Mouse (Mus musculus): ENCODE measurements around the gene Tgfbr1.

Tgfbr1 gene

GRCm38 (mm10) chr4:47352803-47353388 is at the start of gene Tgfbr1:
TSS of gene Tgfbr1 (plus strand) at chr4:47353222.
- DNase-seq (ENCODE audit: low spot score) = peak; percentile 96

DNA sequence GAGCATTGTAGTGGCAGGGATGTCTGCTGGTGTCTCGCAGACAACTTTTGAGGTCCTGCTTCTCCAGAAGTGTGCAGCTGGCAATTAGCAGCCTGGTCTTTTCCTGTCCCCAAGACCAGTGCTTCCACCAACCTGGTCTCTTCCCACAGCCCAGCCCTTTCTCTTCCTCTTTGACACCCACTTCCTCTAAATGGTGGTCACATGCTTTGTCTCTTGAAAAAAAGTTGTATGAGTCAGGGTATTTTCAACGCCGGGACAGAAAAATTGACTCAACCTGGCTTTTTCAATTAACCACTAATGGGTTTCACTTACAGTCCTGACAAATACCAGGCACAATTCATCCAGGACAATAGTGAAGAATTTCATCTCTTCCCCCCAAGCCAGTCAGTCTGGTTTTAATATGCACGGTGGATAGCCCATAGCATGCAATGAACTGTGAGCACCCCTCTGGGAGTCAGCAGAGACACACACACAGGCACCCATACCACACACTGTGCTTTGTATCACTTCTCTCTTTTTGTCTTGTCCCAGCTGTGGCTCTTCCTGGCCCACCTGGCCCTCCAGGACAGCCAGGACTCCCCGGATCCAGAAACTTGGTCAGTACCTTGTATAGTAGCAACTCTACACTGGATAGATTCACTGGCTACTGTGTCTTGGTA is 49.6 kb upstream of the Tgfbr1 start:
- no peak for DNase-seq (ENCODE audit: low spot score)

DNA sequence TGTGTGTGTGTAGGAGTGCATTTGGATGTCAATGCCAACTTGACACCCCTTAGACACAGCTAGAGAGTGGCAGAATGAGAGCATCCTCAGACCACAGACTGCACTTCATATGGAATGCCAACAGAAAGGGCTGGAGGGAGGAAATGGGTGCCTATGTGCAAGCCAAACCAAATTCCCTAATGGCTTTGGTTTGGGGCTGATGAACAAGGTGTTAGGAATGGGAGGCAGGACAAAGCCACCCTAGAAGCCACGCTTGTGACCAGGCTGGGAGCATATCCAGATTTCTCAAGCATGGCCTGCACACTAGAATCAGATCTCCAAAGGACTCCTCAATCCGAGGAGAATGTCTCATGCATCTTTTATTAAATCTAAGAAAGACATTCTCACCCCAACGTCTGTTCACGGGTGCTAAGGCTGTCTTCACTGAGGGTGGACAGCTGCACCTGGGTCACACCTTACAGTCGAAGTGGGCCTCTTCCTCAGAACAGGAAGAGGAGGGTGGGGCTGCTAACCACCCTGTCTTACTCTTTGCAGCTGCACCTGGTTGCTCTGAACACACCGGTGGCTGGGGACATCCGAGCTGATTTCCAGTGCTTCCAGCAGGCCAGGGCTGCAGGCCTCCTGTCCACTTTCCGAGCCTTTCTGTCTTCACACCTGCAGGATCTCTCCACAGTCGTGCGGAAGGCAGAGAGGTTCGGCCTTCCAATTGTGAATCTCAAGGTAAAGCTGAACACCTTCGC is 43.0 kb upstream of the Tgfbr1 start:
- no peak for DNase-seq (ENCODE audit: low spot score)

DNA sequence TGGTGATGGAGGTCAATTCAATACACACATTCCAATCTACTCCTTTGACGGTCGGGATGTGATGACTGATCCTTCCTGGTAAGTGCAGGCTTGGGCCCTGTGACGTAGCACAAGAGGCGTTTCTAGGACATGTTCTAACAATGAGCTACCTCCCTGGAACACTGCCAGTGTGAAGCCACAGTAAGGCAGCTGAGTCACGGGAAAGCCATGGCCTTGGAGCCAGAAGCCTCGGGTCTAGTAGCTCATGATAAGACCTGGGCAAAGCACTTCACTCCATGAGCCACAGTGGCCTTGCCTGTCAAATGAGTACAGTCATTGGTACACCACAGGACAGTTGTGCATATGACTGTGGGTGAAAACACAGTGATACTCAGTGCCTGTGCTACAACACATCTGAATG is 42.2 kb upstream of the Tgfbr1 start:
- DNase-seq (ENCODE audit: low spot score) = no peak

GRCm38 (mm10) chr4:47311467-47311866 is 41.6 kb upstream of the Tgfbr1 start:
- no peak for DNase-seq (ENCODE audit: low spot score)

- DNase-seq (ENCODE audit: low spot score) = no peak
Measured at GRCm38 (mm10) chr4:47311929-47312328, 41.1 kb upstream of the Tgfbr1 start.

DNA sequence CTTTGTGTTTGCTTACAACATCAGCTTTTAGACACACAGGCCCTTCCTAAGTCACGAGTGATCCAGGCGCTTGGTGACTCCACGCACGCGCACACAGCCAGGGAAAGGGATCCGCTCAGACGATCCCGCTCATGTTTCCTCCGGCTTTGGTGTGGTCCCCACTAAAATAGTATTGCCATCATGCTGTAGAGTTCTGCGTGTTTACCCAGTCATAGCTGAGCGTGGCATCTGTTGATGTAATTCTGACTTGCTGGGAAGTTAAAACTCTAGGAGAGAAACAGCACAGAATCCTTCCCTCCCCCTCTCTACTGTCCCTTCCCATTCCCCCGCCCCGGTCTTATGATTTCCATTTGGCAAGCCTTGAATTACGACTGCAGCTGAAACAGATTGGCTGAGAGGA is 40.3 kb upstream of the Tgfbr1 start:
- DNase-seq (ENCODE audit: low spot score) = no peak

- no peak for DNase-seq (ENCODE audit: low spot score)
Measured at GRCm38 (mm10) chr4:47313710-47314410, 39.2 kb upstream of the Tgfbr1 start.

DNA sequence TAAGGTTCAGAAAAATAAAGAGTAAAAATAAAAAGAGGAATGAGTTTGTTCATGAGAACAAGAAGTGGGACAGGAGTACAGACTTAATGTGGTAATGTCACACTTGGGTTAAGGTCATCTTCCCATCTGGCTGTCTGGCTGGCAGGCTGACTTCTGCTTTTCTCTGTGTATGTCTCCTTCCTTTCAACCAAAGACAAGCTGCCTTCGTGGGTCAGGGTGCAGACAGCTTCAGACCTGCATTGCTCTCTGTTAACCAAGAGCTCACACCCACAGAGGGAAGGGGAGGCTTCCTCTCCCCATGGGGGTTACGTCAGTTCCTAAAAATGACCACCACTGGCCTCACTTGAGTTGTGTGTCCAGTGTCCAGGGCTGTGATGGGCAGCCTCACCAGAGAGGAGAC is 37.6 kb upstream of the Tgfbr1 start:
- DNase-seq (ENCODE audit: low spot score) = no peak

DNA sequence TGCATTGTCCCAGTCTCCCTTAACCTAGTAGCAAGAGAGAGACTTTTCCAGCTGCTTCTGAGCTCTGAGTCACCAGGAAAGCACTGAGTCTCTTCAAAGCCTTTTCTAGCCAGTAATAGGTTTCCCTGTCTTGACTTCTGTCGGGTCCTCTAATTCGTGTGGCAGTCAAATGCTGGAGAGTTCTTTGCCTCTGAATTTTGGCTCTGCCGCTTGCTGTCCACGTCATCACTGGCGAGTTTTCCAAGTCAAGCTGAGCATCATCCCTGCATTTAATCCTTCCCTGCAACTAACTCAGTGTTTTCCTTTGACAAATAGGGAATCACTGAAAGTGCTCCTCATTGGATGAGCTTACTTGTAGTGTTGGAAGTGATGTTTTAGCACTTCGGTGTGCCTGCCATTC is 36.6 kb upstream of the Tgfbr1 start:
- no peak for DNase-seq (ENCODE audit: low spot score)

DNA sequence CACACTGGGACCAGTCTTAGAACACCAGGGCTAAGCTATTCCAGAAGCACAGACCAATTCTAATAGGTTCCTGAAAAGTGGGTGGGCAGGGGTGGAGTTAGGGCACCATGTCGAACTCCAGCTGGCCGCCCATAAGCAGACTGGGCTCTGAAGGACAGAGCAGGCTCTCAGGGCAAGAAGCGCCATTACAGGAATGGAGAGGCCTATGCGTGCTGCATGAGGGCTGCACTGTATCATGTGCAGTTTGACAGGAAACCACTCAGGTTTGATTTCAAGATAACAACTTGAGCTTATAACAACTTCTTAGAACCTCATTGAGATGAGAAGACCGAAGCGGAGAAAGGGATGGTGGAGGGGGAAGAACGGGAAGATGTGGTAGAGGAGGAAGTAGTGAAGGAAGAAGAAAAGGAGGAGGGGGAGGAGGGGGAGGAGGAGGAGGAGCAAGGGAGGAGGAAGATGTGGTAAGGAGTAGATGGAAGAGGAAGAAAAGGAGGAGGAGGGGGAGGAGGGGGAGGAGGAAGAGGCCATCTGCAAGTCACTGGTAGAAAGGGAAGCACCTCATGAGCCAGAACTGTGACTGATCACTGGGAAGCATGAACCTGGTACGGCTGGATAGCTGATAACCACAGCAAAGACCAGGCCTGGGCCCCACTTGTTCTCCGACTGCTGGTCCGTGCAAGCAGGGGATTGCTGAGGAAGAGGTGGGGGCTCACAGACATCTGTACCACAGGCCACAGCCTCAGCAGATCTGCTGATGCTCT is 33.3 kb upstream of the Tgfbr1 start:
- no peak for DNase-seq (ENCODE audit: low spot score)

GRCm38 (mm10) chr4:47322315-47322714 is 30.7 kb upstream of the Tgfbr1 start:
- DNase-seq (ENCODE audit: low spot score) = no peak

- DNase-seq (ENCODE audit: low spot score) = no peak
Measured at GRCm38 (mm10) chr4:47324206-47324605, 28.8 kb upstream of the Tgfbr1 start.

- DNase-seq (ENCODE audit: low spot score) = no peak
Measured at GRCm38 (mm10) chr4:47327782-47328181, 25.2 kb upstream of the Tgfbr1 start.

DNA sequence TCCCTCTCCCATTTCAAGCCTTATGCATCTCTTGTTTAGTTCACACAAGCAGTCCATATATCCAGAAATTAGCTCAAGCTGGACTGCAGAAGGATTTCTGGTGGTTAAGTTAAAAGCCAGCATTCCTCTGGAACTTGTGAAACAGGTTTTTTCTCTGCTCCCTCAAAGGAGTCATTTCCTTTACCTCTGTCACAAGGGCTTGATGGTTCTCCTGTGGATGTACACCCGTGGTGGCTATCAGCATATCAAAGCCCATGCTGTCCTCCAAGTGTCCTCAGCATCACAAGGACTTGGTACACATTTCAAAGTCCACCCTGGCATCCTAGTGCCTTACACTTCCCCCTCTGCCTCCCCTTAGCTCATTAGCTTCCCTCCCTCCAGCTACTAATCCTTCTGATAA is 23.7 kb upstream of the Tgfbr1 start:
- DNase-seq (ENCODE audit: low spot score) = no peak

DNA sequence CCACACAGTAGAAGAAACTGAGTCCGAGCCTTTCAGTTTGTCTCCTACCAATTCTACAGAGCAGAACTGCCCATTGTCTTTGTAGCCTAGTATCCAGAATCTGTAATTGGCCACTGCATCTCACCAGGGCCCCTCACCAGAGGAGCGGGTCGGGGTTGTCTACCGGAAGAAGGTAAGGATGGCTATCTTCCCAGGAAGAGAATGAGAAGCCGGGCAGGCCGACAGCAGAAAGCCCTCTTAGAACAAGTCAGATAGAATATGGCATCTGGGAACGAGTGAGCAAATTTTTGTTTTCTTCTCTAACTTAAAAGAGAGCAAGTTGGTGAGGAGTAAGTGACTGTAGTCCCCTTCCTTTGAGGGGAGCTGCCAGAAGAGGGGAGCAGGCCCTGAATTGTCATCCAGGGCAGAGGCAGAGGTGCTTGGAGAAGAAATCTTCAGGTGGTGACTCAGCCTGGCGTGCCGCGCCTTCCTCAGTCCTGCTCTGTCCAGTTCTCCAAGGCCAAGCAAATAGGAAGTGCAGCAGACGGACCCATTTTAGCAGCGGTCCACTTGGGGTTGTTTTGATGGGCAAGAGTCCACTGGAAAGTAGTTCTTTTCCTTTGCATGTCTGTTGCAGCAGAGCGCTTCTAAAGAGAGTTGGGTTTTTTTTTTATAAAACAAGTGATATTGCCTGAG is 22.5 kb upstream of the Tgfbr1 start:
- DNase-seq (ENCODE audit: low spot score) = no peak

DNA sequence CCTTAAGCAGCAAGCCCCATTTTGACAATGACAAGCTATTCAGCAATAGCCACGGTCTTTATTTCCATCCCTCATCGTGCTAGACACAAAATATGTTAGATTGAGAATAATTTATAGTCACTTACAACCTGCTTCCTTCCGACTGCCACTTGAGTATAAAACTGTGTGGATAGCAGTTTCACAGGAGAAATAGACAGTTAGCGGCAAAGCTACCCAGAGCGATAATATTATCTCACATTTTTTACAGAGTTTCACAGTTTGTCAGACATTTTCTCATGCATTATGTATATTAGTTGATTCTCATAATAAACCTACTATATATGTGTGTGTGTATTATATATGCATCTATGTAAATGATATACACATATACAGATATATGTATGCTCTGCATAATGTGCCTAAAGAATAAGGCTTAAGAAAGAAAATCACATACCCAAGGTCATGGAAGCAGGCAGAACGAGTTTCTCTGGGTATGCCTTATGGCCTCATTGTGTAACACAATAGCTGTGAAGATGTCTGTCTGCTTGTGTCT is 20.1 kb upstream of the Tgfbr1 start:
- no peak for DNase-seq (ENCODE audit: low spot score)

GRCm38 (mm10) chr4:47333541-47333940 is 19.5 kb upstream of the Tgfbr1 start:
- no peak for DNase-seq (ENCODE audit: low spot score)

- no peak for DNase-seq (ENCODE audit: low spot score)
Measured at GRCm38 (mm10) chr4:47336941-47337600, 16.0 kb upstream of the Tgfbr1 start.

GRCm38 (mm10) chr4:47342632-47343031 is 10.4 kb upstream of the Tgfbr1 start:
- DNase-seq (ENCODE audit: low spot score) = no peak

DNA sequence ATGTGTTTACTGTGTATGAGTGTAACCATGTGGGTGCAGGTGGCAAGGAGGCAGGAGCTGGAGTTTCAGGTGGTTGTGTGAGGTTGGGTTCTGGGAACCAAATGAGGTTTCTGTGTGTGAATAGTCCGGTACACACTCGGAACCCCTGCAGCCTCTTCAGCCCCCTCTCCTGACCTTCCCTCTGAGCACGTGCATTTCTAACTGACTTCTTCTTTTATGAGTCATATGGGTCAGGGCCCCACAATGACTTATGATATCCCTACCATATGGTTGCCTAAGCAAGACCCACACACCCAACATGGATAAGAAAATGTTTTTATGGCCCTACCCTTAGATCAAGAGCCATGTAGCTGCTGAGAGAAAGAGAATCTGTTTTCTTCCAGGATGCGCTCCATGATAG is 6.0 kb upstream of the Tgfbr1 start:
- DNase-seq (ENCODE audit: low spot score) = no peak

Measured in embryo, embryonic 10 days (tissue).